Mouse (Mus musculus) ovary, postnatal 10 days (tissue): ENCODE results near the gene Dab1.

Experiments used
- DNase-seq: peaks from one replicate; pipeline ENCODE4 v3.0.0; 2022; ENCODE audit warnings: low spot score

Gene Dab1

DNA sequence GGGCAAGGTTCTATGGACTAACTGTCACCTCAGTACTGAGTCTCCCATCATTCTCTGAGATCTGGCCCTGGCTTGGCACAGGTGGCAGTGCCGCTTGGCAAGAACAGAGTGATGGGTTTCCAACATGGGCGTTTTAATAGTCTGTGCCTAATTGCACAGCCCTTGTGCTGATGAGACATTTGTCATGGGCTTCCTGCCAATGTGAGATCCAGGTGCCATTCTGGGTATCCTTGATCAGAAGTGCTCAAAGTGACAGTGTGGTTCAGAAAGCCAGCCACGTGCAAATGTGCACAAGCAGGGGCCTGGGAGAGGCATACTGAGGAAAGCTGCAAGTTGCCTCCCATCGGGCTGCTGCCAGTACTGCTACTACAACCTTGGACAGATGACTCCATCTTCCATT is 203.5 kb downstream of the Dab1 start:
- no peak for DNase-seq

DNA sequence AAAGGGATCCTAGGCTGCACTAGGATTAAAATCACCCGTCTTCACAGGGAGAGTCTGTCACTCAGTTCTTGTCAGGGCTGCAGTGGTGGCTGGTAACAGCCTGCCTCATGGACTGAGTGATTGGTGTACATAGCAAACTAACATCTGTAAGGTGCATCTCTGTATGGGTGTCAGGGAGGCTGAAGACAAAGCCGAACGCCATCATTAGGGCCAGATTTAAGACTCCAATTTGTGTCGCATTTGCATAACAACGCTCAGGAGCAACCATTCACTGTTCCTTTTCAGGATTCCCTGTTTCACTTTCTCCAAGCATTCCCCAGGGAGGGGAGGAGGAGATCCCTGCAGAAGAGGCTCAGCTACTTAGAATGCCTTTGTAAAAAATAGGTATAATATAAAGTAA is 219.2 kb downstream of the Dab1 start:
- no peak for DNase-seq

DNA sequence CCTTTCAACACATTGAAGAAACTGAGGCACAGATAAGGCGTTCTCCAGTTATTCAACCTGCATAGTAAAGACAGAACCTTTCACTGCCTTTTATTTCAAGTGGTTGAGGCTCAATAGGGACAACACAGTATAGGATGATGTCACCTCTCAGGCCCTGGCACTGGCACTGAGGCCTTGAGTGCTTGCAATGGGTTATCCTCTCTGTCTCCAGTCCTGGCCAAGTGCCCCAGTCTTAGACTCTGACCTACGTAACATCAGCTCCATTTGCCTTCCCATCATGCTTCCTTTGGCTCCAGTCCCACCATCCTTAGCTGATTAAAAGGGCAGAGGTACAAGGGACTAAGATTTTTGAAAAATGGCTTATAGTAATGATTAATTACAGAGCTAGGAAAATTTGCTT is 220.4 kb downstream of the Dab1 start:
- no peak for DNase-seq

DNA sequence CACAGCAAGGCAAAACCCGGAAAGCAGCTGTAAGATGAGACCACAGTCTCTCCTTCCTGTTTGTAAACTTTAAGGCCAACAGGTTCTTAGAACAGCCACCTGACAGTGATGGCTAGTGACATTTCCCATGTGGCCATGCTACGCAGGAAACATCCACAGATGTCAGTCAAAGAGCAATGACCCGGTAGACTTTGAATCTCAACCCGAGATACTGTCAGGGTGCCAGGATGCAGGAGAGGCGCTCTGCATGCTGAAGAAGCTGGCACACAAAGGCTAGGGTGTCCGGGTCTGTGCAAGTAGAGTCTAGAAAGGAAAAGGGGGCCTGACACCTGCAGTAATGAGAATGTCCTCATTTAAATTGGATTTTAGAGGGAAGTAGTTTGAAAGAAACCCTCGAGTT is 222.0 kb downstream of the Dab1 start:
- DNase-seq, result no peak

DNA sequence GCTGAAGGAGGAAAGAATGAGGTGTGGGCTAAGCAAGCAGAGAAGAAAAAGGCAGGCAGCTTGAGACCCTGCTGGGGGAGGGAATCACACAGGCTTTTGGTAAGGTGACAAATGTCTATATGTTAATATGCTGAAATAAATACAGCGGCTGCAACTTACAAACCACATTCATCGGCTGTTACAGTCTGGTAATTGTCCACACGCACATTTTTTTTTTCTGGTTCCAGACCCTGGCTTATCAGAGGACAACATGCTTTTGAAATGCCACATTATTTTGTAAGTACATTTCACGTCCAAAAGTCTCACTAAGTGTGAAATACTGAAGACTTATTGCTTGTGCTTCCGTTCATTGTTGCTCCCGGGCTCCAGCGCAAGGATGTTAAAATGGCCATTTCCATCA is 225.5 kb downstream of the Dab1 start:
- DNase-seq, result no peak

DNA sequence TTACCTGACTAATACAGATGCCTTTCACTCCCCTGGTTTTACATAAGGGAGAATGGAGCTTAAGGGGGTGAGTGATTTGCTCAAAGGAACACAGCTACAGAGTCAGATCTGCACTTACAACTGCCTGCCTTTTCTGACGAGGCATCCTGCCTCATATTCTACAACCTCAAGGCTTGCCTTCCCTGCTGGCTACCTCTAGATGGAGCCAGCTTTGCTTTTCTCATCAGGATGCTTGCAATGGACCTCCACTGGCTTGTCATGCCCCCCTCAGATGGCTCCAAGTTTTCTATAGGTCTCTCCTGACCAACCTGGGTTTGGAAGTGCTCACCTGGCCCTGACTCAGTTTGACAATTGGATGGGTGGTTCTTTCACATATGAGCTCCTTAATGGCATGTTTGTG is 238.0 kb downstream of the Dab1 start:
- DNase-seq, result no peak

DNA sequence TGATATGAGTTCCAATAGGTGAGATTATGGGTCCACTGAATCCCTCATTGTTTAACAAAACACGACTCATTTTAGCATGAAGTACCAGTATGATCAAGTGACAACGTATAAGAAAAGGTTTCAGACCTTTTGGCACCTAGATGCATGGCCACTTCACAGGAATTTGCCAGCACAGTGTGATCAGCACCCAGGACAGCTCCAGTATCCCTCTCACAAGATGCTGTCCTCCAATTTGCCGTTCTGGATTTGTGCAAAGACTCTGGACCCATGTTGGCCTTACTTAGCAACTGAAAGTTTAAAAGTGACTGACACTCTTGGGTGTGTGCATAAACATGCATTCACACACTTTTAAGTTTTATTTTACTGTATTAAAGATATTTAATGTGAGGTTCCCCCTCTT is 256.4 kb downstream of the Dab1 start:
- peak; percentile 2 for DNase-seq

DNA sequence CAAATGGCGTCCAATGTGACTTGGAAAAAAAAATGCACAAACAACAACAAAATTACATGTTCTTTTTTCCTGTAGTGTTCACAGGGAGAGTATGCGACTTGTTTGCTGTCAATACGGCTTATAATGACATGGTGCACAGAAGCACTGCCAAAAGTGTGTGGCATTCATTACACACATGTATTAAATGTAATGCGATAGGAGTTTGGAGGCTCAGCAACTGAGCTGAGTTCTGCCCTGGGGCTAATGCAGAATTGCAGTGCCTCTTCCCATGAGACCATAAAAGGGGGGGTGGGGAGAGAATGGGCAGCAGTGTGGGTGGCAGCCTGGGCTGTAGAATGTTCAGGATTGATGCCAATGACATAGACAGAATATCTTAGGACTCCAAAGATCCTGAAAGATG is 259.7 kb downstream of the Dab1 start:
- no peak for DNase-seq

DNA sequence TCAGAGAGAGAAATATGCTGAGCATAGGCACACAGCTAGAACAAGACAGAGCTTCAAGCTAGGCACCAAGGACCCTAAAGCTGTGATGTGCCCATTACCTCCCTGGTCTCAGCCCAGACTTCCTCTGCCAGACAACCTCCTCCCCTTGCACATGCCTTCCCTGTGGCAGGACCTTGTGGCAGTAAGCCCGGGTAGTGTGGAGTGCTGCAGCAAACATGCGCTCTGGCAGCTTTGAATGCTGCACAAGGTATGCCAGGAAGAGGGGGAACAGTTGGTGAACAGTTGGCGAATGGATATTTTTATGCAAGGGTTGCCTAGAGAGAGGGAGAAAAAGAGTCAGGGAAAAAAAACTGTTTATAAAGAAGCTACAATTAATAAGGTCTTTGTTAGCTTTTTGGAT is 262.5 kb downstream of the Dab1 start:
- DNase-seq, result no peak

DNA sequence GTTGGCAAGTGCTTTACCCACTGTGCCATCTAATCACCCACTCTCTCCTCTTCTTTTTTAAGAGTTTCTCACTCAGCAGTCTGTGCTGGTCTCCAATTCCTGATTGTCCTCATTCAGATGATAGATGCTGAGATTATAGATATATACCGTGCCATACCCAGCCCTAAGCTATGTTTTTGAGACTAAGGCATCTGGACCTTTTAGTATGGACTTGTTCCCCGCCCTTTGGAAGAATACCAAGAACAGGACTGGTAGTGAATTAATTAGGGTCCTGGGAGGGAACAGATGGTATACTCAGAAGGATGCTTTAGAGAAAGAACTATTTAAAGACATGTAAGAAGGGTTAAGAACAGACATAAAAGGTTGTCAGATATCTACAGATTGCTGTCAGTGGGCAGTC is 268.9 kb downstream of the Dab1 start:
- no peak for DNase-seq

DNA sequence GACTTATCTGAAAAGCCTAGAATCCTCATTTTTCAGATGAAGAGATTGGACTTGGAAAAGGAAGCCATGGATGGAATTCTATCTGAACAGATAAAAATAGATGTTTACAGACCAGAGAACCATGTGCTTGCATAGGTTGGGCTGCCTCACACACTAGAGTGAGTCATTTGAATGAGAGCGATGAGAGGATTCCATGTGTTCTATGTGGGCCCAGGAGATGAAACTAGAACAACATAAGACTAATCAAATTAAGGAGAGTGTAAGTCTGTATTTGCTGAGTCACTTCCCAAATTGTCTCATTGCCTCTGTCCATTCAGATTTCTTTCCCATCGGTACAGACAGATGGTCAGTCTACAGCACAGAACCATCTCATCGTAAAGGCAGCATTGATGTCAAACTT is 270.0 kb downstream of the Dab1 start:
- DNase-seq, result no peak

DNA sequence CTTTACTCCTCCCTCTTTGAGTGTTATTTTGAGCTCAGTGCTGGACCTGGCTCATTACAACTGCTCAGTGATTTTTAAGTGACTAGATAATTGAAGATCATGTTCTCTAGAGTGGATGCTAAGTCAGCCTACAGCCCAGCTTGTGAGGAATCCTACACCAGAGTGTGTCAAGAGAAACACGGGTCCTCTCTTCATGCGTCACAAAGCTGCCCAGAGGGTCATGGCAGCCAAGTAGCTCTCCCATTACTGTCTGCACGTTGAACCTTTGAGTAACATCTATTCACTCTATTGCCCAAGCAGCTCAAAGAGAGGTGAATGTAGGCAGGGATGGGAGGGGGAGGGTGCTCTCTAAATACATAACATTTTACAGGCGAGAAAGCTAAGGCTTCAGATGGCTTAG is 277.6 kb downstream of the Dab1 start:
- DNase-seq, result no peak

DNA sequence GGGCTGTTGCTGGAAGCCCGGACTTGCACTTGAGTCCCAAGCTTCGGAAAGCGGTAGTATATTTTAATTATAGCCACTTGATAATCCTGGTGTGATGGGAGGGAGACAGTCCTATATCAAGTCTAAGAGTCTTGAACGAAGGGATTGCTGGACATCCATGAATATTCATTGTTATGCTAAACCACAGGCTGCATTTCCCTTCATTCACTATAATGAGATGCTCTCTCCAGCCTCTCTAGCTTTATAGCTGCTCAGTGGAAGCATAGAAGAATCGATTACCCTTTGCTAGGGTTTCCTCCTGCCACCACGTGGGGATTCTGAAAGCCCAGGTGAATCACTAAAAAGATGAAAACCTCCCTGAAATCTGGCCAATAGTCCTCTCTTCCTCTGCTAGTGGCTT is 278.5 kb downstream of the Dab1 start:
- DNase-seq, result no peak

DNA sequence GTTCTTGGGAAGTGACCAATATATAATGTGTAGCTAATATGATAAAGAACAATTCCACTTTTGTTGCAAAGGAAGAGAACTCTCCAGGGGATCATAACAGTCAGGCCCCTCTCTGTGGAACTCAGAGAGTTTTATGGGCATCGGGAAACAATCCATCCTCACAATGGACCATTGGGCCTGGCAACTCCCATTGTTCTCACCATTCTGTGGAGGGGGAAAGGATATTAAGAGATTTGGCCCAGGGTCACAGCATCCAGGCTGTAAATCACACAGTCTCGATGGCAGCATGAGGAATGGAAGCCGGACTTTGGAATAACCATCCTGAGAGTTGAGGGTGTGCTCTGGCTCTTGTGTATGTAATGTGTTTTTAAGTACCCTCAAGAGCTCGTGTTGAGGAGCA is 292.3 kb downstream of the Dab1 start:
- no peak for DNase-seq

DNA sequence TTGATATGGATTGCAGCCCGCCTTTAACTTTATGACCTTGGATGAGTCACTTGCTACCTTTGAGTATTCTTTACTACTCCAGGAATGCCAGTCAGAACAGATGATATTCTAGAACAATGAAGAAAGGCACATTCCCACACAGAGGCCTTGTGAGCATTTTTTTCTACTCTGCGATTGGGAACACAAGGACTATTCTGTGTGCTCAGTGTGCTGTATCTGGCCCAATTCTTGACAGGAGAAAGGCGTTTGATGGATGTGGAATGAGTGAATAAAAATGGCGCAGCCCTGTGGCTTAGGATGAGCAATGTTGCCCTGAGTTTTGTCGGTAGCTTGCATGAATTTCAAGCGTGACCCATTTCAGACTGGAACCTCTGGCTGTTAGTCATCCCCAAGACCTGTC is 292.9 kb downstream of the Dab1 start:
- DNase-seq, result no peak

DNA sequence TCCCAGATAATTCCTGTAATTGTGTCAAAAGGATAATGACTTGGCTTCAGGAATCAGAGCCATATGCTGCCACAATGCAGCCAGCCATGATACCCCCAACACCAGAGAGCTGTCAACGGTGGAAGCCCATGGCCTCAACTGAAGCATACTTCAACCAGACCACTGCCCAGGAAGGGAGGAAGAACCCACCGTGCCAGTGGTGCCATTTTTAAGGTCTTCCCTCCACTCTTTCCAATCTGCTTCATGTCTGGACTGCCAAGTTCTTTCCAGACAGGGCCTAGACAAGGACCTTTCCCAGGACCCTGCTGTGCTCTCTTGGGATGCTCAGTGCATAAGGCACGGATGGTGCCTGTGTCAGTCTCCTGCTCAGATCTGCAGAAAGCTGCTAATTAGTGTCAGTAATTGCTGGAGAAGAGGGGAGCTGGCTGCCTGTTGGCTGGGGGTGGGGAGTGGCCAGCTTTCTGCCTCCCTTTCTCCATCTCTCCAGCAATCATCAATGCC is 303.3 kb downstream of the Dab1 start:
- no peak for DNase-seq

DNA sequence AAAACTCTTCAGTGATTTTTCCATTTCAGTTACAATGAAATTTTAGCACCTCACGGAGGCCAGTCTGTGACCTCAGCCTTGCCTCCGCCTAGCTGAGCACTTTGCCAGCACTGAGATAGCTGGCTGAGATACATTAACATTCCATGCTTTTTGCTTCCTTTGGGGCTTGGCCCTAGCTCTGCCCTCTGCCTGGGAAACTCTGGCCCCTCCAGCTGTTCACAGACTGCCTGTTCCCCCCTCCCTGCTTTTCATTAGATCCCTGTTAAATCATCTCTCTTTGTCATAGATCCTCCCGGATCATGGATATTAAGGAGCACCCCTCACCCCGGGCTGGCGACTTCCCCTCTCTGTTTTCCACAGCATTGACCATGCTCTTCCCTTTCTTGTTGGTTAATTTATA is 307.5 kb downstream of the Dab1 start:
- no peak for DNase-seq

DNA sequence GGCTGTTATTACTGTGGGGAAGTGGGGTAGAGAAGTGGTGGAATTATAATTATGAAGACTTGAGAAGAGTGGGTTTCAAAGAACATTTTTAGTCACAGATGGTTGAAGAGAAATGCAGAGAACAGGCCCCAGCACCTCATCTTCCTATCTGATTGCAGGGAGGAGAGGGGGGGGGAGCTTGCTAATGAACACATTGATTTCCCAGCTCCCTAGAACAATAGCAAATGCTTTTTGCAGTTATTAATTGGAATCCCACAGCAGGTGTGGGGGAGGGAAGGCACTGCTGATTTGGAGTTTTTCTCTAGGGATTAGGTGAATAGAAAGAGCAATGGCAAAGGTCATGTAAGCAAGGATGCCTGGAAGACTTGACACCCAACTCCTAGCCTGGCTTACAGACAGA is 310.5 kb downstream of the Dab1 start:
- no peak for DNase-seq

DNA sequence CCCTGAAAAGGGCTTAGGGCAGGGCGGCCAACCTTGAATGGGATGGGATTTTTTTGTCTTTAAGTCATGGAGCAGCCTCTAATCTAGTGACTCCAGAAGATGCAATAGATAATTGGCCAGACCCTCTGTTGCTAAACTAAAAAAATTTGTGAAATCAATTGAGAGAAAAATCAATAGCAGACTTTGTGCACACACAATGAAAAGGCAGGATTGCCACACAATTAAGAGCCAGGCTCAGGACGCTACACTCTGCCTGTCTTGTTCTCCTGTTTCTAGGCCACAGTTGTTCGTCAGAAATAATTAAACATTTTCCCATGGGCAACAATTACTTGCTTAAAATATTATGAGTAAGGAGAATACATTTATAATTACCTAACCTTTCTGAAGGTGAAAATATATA is 315.2 kb downstream of the Dab1 start:
- no peak for DNase-seq

DNA sequence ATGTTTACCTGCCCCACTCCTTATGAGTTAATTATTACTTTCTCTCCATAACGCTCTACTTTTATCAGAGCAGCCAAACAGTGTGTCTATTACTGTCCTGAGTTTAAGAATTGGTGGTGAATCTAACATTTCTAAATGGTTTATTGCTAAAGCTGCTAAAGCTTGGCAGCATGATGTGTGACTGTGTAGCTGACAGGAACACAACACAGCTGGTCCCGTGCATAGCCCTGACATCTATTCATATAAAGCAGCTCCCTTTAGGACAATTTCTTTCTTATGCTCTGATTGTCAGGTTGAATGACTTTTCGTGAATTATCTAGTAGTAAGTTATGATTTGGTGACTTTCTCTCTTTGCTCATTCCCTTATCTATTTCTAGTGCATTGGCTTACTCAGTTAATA is 329.1 kb downstream of the Dab1 start:
- no peak for DNase-seq

DNA sequence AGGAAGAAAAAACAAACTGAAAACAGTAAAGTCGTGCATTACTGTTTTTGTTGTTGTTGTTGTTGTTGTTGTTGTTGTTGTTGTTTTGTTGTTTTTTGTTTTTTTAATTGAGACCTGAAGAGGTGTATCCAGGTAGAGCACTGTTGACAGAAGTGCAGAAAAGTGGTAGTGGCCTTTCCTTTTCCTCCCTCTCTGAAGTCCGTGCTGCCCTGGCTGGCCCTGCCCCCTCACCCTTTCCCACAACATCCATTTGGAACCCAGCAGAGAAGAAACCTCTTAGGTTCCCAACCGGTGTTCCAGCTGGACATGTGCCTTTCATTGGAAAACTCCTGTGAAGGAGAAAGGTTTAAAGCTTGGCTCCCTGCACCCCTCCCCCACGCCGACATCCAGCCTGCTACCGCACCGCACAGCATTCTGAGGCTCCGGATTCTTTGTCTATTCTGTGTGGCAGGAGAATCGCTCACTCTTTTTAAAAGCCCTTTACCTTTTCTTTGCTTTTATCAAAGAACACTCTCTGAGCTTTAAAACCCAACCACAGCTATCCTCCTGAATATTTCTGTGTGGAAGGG is 334.6 kb downstream of the Dab1 start:
- no peak for DNase-seq

DNA sequence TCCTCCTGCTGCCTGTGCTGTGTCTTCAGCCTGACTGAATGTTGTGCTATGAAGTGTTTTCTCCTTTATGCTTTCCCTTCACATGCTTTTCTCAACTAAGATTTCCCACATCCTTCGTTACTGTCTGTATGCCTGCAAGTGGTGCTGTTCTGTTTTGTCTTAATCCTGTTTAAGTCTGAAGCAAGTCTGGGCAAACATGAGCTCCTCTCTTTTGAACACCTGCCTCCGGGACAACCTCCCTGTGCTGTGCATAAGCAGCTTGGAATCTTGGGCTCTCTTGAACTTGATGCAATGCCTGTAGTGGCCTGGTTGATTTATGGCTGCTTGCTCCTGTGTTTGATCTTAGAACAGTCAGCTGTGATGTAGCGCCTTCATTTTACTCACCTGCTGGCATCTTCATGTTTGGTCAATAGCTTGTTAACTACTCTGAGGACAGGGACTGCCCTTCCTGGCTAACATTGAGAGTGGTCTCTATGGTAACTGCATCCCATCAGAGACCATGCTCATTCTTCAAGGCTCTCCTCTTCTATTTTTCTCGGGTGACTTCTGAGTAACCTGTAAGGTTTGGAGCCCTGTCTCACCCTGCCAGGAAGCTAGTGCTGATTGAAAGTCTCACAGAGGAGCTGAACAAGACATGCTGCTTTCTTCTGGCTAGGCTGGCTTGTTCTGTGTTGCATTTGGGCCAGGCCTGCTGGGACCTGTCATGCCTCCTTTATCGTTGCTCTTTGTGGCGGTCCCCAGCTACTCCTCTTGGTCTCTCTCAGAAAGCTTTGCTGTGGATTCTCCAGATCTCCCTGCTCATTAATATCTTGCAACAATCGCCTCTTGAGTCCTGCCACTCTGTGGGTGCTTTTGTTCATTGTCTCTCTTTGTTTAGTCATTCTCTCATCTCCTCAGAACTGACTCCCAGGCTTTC is 342.2 kb downstream of the Dab1 start:
- no peak for DNase-seq

DNA sequence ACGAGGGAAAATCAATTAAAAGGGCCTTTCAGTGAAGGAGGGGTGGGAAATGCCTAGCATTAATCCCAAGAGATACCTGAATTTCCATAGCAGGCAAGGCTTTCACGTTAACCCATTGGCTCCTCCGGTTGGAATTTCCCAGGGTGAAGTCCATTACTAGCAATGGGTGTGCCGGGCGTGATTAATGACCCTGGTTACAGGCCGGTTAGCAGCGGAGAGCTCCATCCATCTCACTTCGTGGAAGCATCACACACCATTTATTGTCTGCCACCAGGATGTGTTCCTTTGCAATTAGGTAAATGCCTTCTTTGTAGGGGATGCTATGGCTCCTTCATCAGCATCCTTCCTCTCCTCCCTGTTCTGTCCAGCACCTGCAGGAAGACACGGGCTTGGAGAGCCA is 350.7 kb downstream of the Dab1 start:
- DNase-seq, result no peak

DNA sequence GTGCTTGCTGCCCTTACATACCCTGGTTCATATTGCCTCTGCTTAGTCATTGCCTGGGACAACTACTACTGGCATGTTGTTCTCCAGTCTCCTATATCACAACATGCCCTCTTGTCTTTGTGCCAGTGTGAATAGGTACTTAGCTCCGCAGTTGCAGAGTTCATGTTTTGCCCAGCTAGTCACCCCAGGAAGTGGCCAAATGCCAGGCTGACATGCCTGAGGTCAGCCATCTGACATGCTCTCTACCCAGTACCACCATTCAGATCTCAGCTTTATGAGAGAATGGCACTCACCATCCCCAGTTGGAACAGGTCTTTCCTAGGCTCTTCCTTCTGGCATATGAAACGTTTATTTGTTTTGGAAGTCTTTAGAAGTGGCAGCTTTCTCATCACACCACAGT is 355.4 kb downstream of the Dab1 start:
- DNase-seq, result no peak
